Mouse (Mus musculus): ENCODE results near the gene Neurog1. TPM values are rescaled to one million over a fixed set of nuclear protein-coding genes. Genes with fewer than 3 reads are reported as not detected.

Neurog1 gene
- polyA plus RNA-seq (2014; fragmentation: Illumina TruSeq; extraction: RNeasy Lipid Tissue Mini Kit (QIAGEN cat#74804); ENCODE audit: low read depth, low replicate concordance), result not detected

DNA sequence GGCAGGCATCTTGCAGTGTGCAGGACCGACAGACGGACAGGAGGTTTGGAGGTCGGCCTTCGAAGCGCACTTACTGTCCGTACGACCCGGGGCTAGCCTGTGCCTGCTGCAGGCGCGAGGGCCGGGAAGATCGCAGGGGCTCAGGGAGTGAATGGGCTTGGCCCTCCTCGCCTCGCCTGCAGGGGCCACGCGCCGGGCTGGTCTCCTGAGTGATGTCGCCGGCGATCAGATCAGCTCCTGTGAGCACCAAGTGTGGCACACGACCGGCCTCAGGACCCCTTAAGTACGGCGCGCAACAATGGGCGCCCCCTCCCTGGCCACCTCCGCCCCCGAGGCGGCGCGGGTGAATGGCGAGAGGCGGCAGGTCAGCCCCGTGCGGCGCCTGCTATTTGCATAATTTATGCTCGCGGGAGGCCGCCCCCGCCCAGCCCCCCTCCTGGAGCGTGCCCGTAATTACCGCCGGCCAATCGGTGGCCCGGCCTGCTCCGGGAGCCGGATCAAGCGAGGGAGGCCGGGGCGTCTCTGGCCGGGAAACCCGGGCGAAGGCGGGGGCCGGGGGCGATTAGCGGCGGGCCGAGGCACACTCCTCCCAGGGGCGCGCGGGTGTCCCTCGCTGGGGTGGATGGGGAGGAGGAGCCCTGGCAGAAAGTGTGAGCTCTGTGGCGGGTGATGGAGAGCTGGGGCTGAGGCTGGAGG is at the start of gene Neurog1:
Gene Neurog1 (minus strand): TSS at position 240 of the 696 bp plus-strand sequence.

DNA sequence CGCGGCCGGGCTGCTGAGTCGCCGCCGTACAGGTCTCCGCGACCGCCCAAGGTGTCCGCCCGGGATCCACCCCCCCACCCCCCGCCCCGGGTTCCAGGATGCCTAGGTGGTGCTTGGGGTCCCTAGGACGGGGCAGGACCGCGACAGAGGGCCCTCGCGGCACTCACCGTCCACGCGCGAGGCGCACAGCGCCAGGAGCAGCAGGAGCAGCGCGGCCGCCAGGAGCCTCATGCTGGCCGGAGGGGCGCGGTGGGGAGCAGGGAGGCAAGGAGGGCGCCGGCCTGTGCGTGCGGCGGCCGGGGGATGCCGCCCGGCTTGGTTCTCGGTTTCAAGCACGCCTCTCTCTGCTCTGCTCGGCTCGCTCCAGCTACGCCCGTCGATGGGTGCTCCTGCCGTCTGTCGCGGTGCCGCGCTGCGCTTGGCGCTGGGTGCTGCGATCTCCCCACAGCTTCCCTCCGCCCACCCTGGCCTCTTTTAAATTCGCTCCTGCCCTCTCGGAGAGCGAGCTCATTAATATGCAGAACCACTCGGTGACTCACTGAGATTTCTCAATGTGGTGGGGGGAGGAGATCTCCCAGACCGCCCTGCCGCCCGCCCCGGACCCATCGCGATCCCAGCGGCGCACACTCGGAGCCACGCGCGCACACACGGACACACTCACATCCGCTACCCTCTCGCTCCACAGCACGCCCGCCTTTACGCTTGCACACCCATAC is 44.1 kb upstream of the Neurog1 start, which contains the start of gene Cxcl14:
Gene Cxcl14 (minus strand): TSS at position 609 of the 716 bp plus-strand sequence.

Other genes starting within 250 kb of the Neurog1 start
- gene H2afy, start 115.8 kb downstream of the Neurog1 start, polyA plus RNA-seq (2014; fragmentation: Illumina TruSeq; extraction: RNeasy Lipid Tissue Mini Kit (QIAGEN cat#74804); ENCODE audit: low read depth, low replicate concordance), result 17.2 TPM
- gene Tifab, start 73.3 kb downstream of the Neurog1 start, polyA plus RNA-seq (2014; fragmentation: Illumina TruSeq; extraction: RNeasy Lipid Tissue Mini Kit (QIAGEN cat#74804); ENCODE audit: low read depth, low replicate concordance), result 0.56 TPM
- gene Cxcl14, start 44.4 kb upstream of the Neurog1 start, polyA plus RNA-seq (2014; fragmentation: Illumina TruSeq; extraction: RNeasy Lipid Tissue Mini Kit (QIAGEN cat#74804); ENCODE audit: low read depth, low replicate concordance), result 0.53 TPM
- not detected for gene Gm3045, start 174.4 kb upstream of the Neurog1 start, polyA plus RNA-seq (2014; fragmentation: Illumina TruSeq; extraction: RNeasy Lipid Tissue Mini Kit (QIAGEN cat#74804); ENCODE audit: low read depth, low replicate concordance)
- gene Slc25a48, start 186.2 kb upstream of the Neurog1 start, polyA plus RNA-seq (2014; fragmentation: Illumina TruSeq; extraction: RNeasy Lipid Tissue Mini Kit (QIAGEN cat#74804); ENCODE audit: low read depth, low replicate concordance), result 3.2 TPM
- not detected for gene Il9, start 230.1 kb upstream of the Neurog1 start, polyA plus RNA-seq (2014; fragmentation: Illumina TruSeq; extraction: RNeasy Lipid Tissue Mini Kit (QIAGEN cat#74804); ENCODE audit: low read depth, low replicate concordance)

All from liver, adult 10 weeks (tissue).